Mouse (Mus musculus) heart, embryonic 16.5 days (tissue): ENCODE results near the gene Sspn. TPM values are rescaled to one million over a fixed set of nuclear protein-coding genes. Genes with fewer than 3 reads are reported as not detected.

ENCODE experiments used
- ATAC-seq: fragments of 200-750 bp; cut with Nextera tagmentation; replicated peaks from 2 replicates; pipeline ENCODE4 v1.8.0; 2017; ENCODE audit warnings: moderate number of reproducible peaks; ENCODE audit not compliant: insufficient read depth, low FRiP score; ENCODE audit errors: extremely low read depth
- H3K27ac ChIP-seq: fragments of 300-500 bp; sonication (generic); 2 replicates; pipeline ENCODE4 v1.5.1; 2014; ENCODE audit warnings: mild to moderate bottlenecking, low read length, control low read depth, moderate library complexity
- H3K27me3 ChIP-seq: fragments of 300-500 bp; sonication (generic); 2 replicates; pipeline ENCODE4 v1.6.1; 2014; ENCODE audit warnings: low read length, mixed read lengths; ENCODE audit not compliant: control insufficient read depth, insufficient read depth
- H3K36me3 ChIP-seq: fragments of 300-500 bp; sonication (generic); 2 replicates; pipeline ENCODE4 v1.6.1; 2014; ENCODE audit not compliant: control insufficient read depth, insufficient read depth
- H3K4me1 ChIP-seq: fragments of 300-500 bp; sonication (generic); 2 replicates; pipeline ENCODE4 v1.6.1; 2014; ENCODE audit warnings: low read length, mixed read lengths; ENCODE audit not compliant: control insufficient read depth, insufficient read depth
- H3K4me2 ChIP-seq: fragments of 300-500 bp; sonication (generic); 2 replicates; pipeline ENCODE4 v1.6.1; 2014; ENCODE audit warnings: low read depth, mild to moderate bottlenecking, control low read depth, low read length
- H3K4me3 ChIP-seq: fragments of 300-500 bp; sonication (generic); 2 replicates; pipeline ENCODE4 v1.5.1; 2014; ENCODE audit warnings: mild to moderate bottlenecking, control low read depth, low read length
- H3K9ac ChIP-seq: fragments of 300-500 bp; sonication (generic); 2 replicates; pipeline ENCODE4 v1.6.1; 2014; ENCODE audit warnings: low read length, control low read depth
- H3K9me3 ChIP-seq: fragments of 300-500 bp; sonication (generic); replicated peaks from 2 replicates; pipeline ENCODE4 v1.6.1; 2016; ENCODE audit warnings: low read length; ENCODE audit not compliant: control insufficient read depth
- WGBS: fragments of 180-500 bp; shearing (Covaris S2); extraction: QIAGEN DNeasy Blood & Tissue Kit; methylation state at CpG from one replicate; pipeline ENCODE4 v1.1.7; 2014; 5-methylcytosine and 5-hydroxymethylcytosine counted together
- polyA plus RNA-seq: library from polyadenylated mRNA; unstranded; fragments of >200 nt; fragmentation: Nextera tagmentation; extraction: Ambion mirVana; gene quantifications from 2 replicates; pipeline ENCODE4 v1.2.1, GENCODE M21; 2015

Sspn gene
- 78.7 and 79.6 TPM in 2 replicates for polyA plus RNA-seq

- Histone ChIP-seq H3K4me3 (no peak within 1 kb of the TSS), H3K27me3 (no peaks in the 10 kb centered on the region), H3K9ac (no peak within 1 kb of the TSS), H3K4me2 (no peak within 1 kb of the TSS), H3K36me3 (no peaks in the 10 kb centered on the region), H3K27ac (no peak within 1 kb of the TSS), H3K9me3 (no peaks in the 10 kb centered on the region), H3K4me1 (peaks cover 9% of the 10 kb centered on the region; the same call in 1 of the 2 replicates)
- no peak for ATAC-seq
- 60% methylated on average over 3 of the region's 3 CpGs for WGBS
These were observed at the start of gene Sspn for GRCm38 (mm10) chr6:145931341-145931740. Sspn (plus strand) TSS chr6:145931641.

- Histone ChIP-seq H3K4me2 (no peak overlapping the region), H3K4me1 (peaks cover 8% of the 10 kb centered on the region), H3K27ac (no peak overlapping the region), H3K4me3 (no peak overlapping the region), H3K9me3 (peaks cover 7% of the 10 kb centered on the region; the same call in 1 of the 2 replicates), H3K36me3 (no peaks in the 10 kb centered on the region), H3K9ac (no peak overlapping the region), H3K27me3 (no peaks in the 10 kb centered on the region)
- WGBS: 81% methylated on average over 1 of the region's 1 CpGs
- ATAC-seq: no peak
These were observed 48.4 kb upstream of the Sspn start for GRCm38 (mm10) chr6:145883010-145883409.

- 78% methylated on average over 4 of the region's 4 CpGs for WGBS
- Histone ChIP-seq H3K4me1 (peaks cover 8% of the 10 kb centered on the region), H3K4me2 (no peak overlapping the region), H3K36me3 (no peaks in the 10 kb centered on the region), H3K9me3 (peaks cover 7% of the 10 kb centered on the region; the same call in 1 of the 2 replicates), H3K27me3 (no peaks in the 10 kb centered on the region), H3K9ac (no peak overlapping the region), H3K27ac (no peak overlapping the region), H3K4me3 (no peak overlapping the region)
- ATAC-seq: no peak
These were observed 47.8 kb upstream of the Sspn start for GRCm38 (mm10) chr6:145883668-145884067.

- no peaks in the 10 kb centered on the region for H3K27me3 ChIP-seq
- ATAC-seq: no peak
- H3K4me2 ChIP-seq: no peak overlapping the region
- H3K9me3 ChIP-seq: no peaks in the 10 kb centered on the region
- H3K27ac ChIP-seq: no peak overlapping the region
- no peak overlapping the region for H3K9ac ChIP-seq
- peaks cover 8% of the 10 kb centered on the region for H3K4me1 ChIP-seq
- H3K36me3 ChIP-seq: no peaks in the 10 kb centered on the region
- 68% methylated on average over 4 of the region's 4 CpGs for WGBS
- H3K4me3 ChIP-seq: no peak overlapping the region
These were observed 46.4 kb upstream of the Sspn start for GRCm38 (mm10) chr6:145885069-145885468.

- WGBS: 16% methylated on average over 8 of the region's 8 CpGs
- H3K9ac ChIP-seq: no peak overlapping the region
- no peaks in the 10 kb centered on the region for H3K27me3 ChIP-seq
- H3K4me2 ChIP-seq: peak overlapping the region; percentile 40
- peak; percentile 85 for ATAC-seq
- 0 out of 2 replicates have a peak overlapping the region, but pooled peaks have one; percentile 4 for H3K4me3 ChIP-seq
- H3K9me3 ChIP-seq: no peaks in the 10 kb centered on the region
- H3K4me1 ChIP-seq: peaks cover 8% of the 10 kb centered on the region
- peak overlapping the region; percentile 80 for H3K27ac ChIP-seq
- no peaks in the 10 kb centered on the region for H3K36me3 ChIP-seq
These were observed 45.2 kb upstream of the Sspn start for GRCm38 (mm10) chr6:145886277-145886676.

GRCm38 (mm10) chr6:145887719-145888118 lies 43.7 kb upstream of the Sspn start:
- H3K4me2 ChIP-seq: no peak overlapping the region
- no peak overlapping the region for H3K9ac ChIP-seq
- H3K9me3 ChIP-seq: no peaks in the 10 kb centered on the region
- H3K27ac ChIP-seq: no peak overlapping the region
- ATAC-seq: no peak
- no peaks in the 10 kb centered on the region for H3K36me3 ChIP-seq
- H3K4me1 ChIP-seq: peaks cover 8% of the 10 kb centered on the region
- no peaks in the 10 kb centered on the region for H3K27me3 ChIP-seq
- H3K4me3 ChIP-seq: no peak overlapping the region
- 83% methylated on average over 6 of the region's 6 CpGs for WGBS

GRCm38 (mm10) chr6:145891951-145892350 lies 39.5 kb upstream of the Sspn start:
- Histone ChIP-seq H3K27ac (no peak overlapping the region), H3K4me2 (no peak overlapping the region), H3K27me3 (no peaks in the 10 kb centered on the region), H3K9me3 (no peaks in the 10 kb centered on the region), H3K4me3 (no peak overlapping the region), H3K9ac (no peak overlapping the region), H3K36me3 (no peaks in the 10 kb centered on the region), H3K4me1 (peaks cover 3% of the 10 kb centered on the region)
- WGBS: 72% methylated on average over 11 of the region's 11 CpGs
- ATAC-seq: no peak

- Histone ChIP-seq H3K27me3 (no peaks in the 10 kb centered on the region), H3K9me3 (no peaks in the 10 kb centered on the region), H3K27ac (no peak overlapping the region), H3K9ac (no peak overlapping the region), H3K4me2 (no peak overlapping the region), H3K4me1 (peaks cover 2% of the 10 kb centered on the region; the same call in 1 of the 2 replicates), H3K36me3 (no peaks in the 10 kb centered on the region), H3K4me3 (no peak overlapping the region)
- 91% methylated on average over 20 of the region's 20 CpGs for WGBS
- no peak for ATAC-seq
These were observed 38.8 kb upstream of the Sspn start for GRCm38 (mm10) chr6:145892381-145893265.

- WGBS: 75% methylated on average over 13 of the region's 13 CpGs
- H3K4me2 ChIP-seq: no peak overlapping the region
- no peaks in the 10 kb centered on the region for H3K36me3 ChIP-seq
These were observed 37.9 kb upstream of the Sspn start for GRCm38 (mm10) chr6:145893366-145894021.

More at GRCm38 (mm10) chr6:145893366-145894021, 37.9 kb upstream of the Sspn start:
- no peak overlapping the region for H3K4me3 ChIP-seq
- H3K9me3 ChIP-seq: no peaks in the 10 kb centered on the region
- peaks cover 2% of the 10 kb centered on the region; the same call in 1 of the 2 replicates for H3K4me1 ChIP-seq
- ATAC-seq: no peak
- no peak overlapping the region for H3K27ac ChIP-seq
- H3K27me3 ChIP-seq: no peaks in the 10 kb centered on the region
- H3K9ac ChIP-seq: no peak overlapping the region
